Mouse (Mus musculus) ES-E14 (cell line): ENCODE results near the gene Xirp1.

Experiments
- CHD2 ChIP-seq: IDR thresholded peaks from 2 replicates; pipeline ENCODE4 v1.6.1; 2014; ENCODE audit warnings: mild to moderate bottlenecking, low read depth, low read length, inconsistent platforms
- HCFC1 ChIP-seq: IDR thresholded peaks from 2 replicates; pipeline ENCODE4 v1.6.1; 2012; ENCODE audit warnings: low read length, inconsistent platforms, borderline replicate concordance; ENCODE audit not compliant: insufficient read depth
- MAFK ChIP-seq: IDR thresholded peaks from 2 replicates; pipeline ENCODE4 v1.6.1; 2014; ENCODE audit warnings: mild to moderate bottlenecking, low read depth, low read length, inconsistent platforms; ENCODE audit not compliant: insufficient read depth
- ZC3H11A ChIP-seq: IDR thresholded peaks from 2 replicates; pipeline ENCODE4 v1.6.1; 2012; ENCODE audit warnings: low read depth, mild to moderate bottlenecking, inconsistent platforms, low read length, borderline replicate concordance
- ZNF384 ChIP-seq: IDR thresholded peaks from 2 replicates; pipeline ENCODE4 v1.6.1; 2012; ENCODE audit warnings: low read depth, low read length, inconsistent platforms

- TF ChIP-seq ZNF384 (no peak), MAFK (no peak), ZC3H11A (no peak), HCFC1 (no peak), CHD2 (no peak)
Measured at GRCm38 (mm10) chr9:120069779-120070178, 46.4 kb upstream of the Xirp1 start, which contains the start of gene Cx3cr1.
